Comparison of ENCODE assay signal across 19 mouse cellular contexts in genomic region chrX:11940246-11940645, GRCm38 (mm10).
"Had no signal": no experiment of that assay in that cellular context is flagged by ENCODE, and none has a peak within 500 bp of the region (broad histone marks: within the 10 kb centered on the region; RNA-seq: fewer than 3 reads in every experiment).

No protein-coding gene starts in this region.

- H3K9me3 ChIP-seq: liver, embryonic 13.5 days; midbrain, embryonic 12.5 days; midbrain, embryonic 15.5 days; neural tube, embryonic 12.5 days; neural tube, embryonic 15.5 days; stomach, embryonic 15.5 days had no signal

- H3K4me3 ChIP-seq: left cerebral cortex, adult 2 months; liver, embryonic 13.5 days; midbrain, embryonic 12.5 days; midbrain, embryonic 15.5 days; neural tube, embryonic 12.5 days; neural tube, embryonic 15.5 days; stomach, embryonic 15.5 days had no signal

- H3K27ac ChIP-seq: left cerebral cortex, adult 2 months; liver, embryonic 13.5 days; midbrain, embryonic 12.5 days; midbrain, embryonic 15.5 days; neural tube, embryonic 12.5 days; neural tube, embryonic 15.5 days; stomach, embryonic 15.5 days had no signal

- DNase-seq: kidney, postnatal 10 days; layer of hippocampus, postnatal 36 days; liver, embryonic 13.5 days; lung, adult 2 months; lung, postnatal 14 days; lung, postnatal 4 days; right cerebral cortex, adult 18-20 months; right cerebral cortex, postnatal 14 days; right cerebral cortex, postnatal 4 days; thymus, adult 2 months; thymus, postnatal 14 days; thymus, postnatal 4 days had no signal

- H3K9ac ChIP-seq: liver, embryonic 13.5 days; midbrain, embryonic 12.5 days; midbrain, embryonic 15.5 days; neural tube, embryonic 12.5 days; neural tube, embryonic 15.5 days; stomach, embryonic 15.5 days had no signal

- ATAC-seq: intestine, postnatal 0 days; midbrain, embryonic 15.5 days had no signal

- H3K36me3 ChIP-seq: liver, embryonic 13.5 days; midbrain, embryonic 12.5 days; midbrain, embryonic 15.5 days; neural tube, embryonic 12.5 days; neural tube, embryonic 15.5 days; stomach, embryonic 15.5 days had no signal

- H3K4me1 ChIP-seq: liver, embryonic 13.5 days; neural tube, embryonic 12.5 days; stomach, embryonic 15.5 days had no signal

- H3K4me2 ChIP-seq: liver, embryonic 13.5 days; midbrain, embryonic 12.5 days; midbrain, embryonic 15.5 days; neural tube, embryonic 12.5 days; neural tube, embryonic 15.5 days; stomach, embryonic 15.5 days had no signal

- H3K27me3 ChIP-seq: liver, embryonic 13.5 days; midbrain, embryonic 15.5 days had no signal
